ENCODE assay signal across 8 mouse cellular contexts in genomic region chr9:71895931-71896724, GRCm38 (mm10).
DNase-seq lines count a peak whose midpoint lies in the region; ATAC-seq and TF ChIP-seq lines count a peak whose summit lies in the region.

No protein-coding gene starts in this region.

- H3K4me3 ChIP-seq in kidney, embryonic 14.5 days (ENCODE audit: low read length), result peak overlapping the region; percentile 30; the same call in 1 of the 2 replicates
- 0 out of 2 replicates have a peak overlapping the region, but pooled peaks have one; percentile 16 for H3K4me3 ChIP-seq in forebrain, postnatal 0 days (ENCODE audit: low read depth, low read length)
- no peak overlapping the region for H3K4me3 ChIP-seq in intestine, embryonic 16.5 days (ENCODE audit: low read length)
- H3K4me3 ChIP-seq in midbrain, embryonic 14.5 days (replicated peaks; ENCODE audit: low read depth, low read length), result peak overlapping the region; percentile 35

- 12% methylated on average over 2 of the region's 2 CpGs for WGBS in kidney, embryonic 14.5 days
- 16% methylated on average over 2 of the region's 2 CpGs for WGBS in forebrain, postnatal 0 days
- WGBS in intestine, embryonic 16.5 days, result 49% methylated on average over 2 of the region's 2 CpGs
- under 1% methylated on average over 2 of the region's 2 CpGs for WGBS in midbrain, embryonic 14.5 days

- no peaks in the 10 kb centered on the region for H3K27me3 ChIP-seq in kidney, embryonic 14.5 days (ENCODE audit: control insufficient read depth, insufficient read depth, low read length)
- no peaks in the 10 kb centered on the region for H3K27me3 ChIP-seq in forebrain, postnatal 0 days (ENCODE audit: insufficient read depth, low read length)
- no peaks in the 10 kb centered on the region for H3K27me3 ChIP-seq in intestine, embryonic 16.5 days (replicated peaks; ENCODE audit: control insufficient read depth, insufficient read depth, low read length)
- no peaks in the 10 kb centered on the region for H3K27me3 ChIP-seq in midbrain, embryonic 14.5 days (ENCODE audit: control insufficient read depth, insufficient read depth, low read length)

- H3K9ac ChIP-seq in kidney, embryonic 14.5 days (ENCODE audit: low read depth, low read length), result no peak overlapping the region
- no peak overlapping the region for H3K9ac ChIP-seq in forebrain, postnatal 0 days
- no peak overlapping the region for H3K9ac ChIP-seq in intestine, embryonic 16.5 days (ENCODE audit: low read depth, low read length)
- 0 out of 2 replicates have a peak overlapping the region, but pooled peaks have one; percentile 2 for H3K9ac ChIP-seq in midbrain, embryonic 14.5 days (replicated peaks; ENCODE audit: low read length)

- H3K36me3 ChIP-seq in kidney, embryonic 14.5 days (ENCODE audit: control insufficient read depth, insufficient read depth, low read length), result no peaks in the 10 kb centered on the region
- no peaks in the 10 kb centered on the region for H3K36me3 ChIP-seq in forebrain, postnatal 0 days (ENCODE audit: insufficient read depth)
- no peaks in the 10 kb centered on the region for H3K36me3 ChIP-seq in intestine, embryonic 16.5 days (ENCODE audit: control insufficient read depth, insufficient read depth, low read length)
- no peaks in the 10 kb centered on the region for H3K36me3 ChIP-seq in midbrain, embryonic 14.5 days (ENCODE audit: control insufficient read depth, insufficient read depth, low read length)

- TF ChIP-seq CTCF in forebrain, postnatal 0 days (IDR thresholded peaks at IDR 0.05; ENCODE audit: low read depth), result no peak

- DNase-seq in kidney, adult 18-20 months, result no peak
- peak; percentile 53 for DNase-seq in ZHBTc4 (ENCODE audit: low read depth, low spot score)
- DNase-seq in forebrain, postnatal 0 days, result peak; percentile 80
- DNase-seq in midbrain, embryonic 14.5 days, result peak; percentile 84
- no peak for DNase-seq in thymus, postnatal 10 days (ENCODE audit: low spot score in 2 of 2)
- DNase-seq in thymus, postnatal 4 days, result no peak

- peaks cover 4% of the 10 kb centered on the region; the same call in 1 of the 2 replicates for H3K4me1 ChIP-seq in kidney, embryonic 14.5 days (ENCODE audit: control insufficient read depth, insufficient read depth, low read length)
- H3K4me1 ChIP-seq in forebrain, postnatal 0 days (ENCODE audit: insufficient read depth), result no peaks in the 10 kb centered on the region; the same call in 1 of the 2 replicates
- H3K4me1 ChIP-seq in intestine, embryonic 16.5 days (ENCODE audit: control insufficient read depth, insufficient read depth, low read length), result 0 out of 2 replicates have a peak, but pooled peaks cover 3% of the 10 kb centered on the region
- peaks cover 44% of the 10 kb centered on the region for H3K4me1 ChIP-seq in midbrain, embryonic 14.5 days (ENCODE audit: control insufficient read depth, insufficient read depth, low read length)

- ATAC-seq in kidney, embryonic 14.5 days (ENCODE audit: low FRiP score, low TSS enrichment), result peak; percentile 78; the same call in 1 of the 2 replicates
- peak; percentile 91 for ATAC-seq in forebrain, postnatal 0 days
- ATAC-seq in intestine, embryonic 16.5 days, result peak; percentile 67
- peak; percentile 81 for ATAC-seq in midbrain, embryonic 14.5 days (ENCODE audit: low FRiP score, low TSS enrichment)

- peak overlapping the region; percentile 44; the same call in 1 of the 2 replicates for H3K27ac ChIP-seq in kidney, embryonic 14.5 days (ENCODE audit: low read depth, low read length)
- no peak overlapping the region for H3K27ac ChIP-seq in forebrain, postnatal 0 days (ENCODE audit: low read depth, low read length)
- H3K27ac ChIP-seq in intestine, embryonic 16.5 days (ENCODE audit: low read length), result peak overlapping the region; percentile 52
- H3K27ac ChIP-seq in midbrain, embryonic 14.5 days (replicated peaks; ENCODE audit: low read depth, low read length), result peak overlapping the region; percentile 68

- H3K9me3 ChIP-seq in kidney, embryonic 14.5 days (ENCODE audit: control insufficient read depth, low read length), result no peaks in the 10 kb centered on the region
- no peaks in the 10 kb centered on the region for H3K9me3 ChIP-seq in forebrain, postnatal 0 days (ENCODE audit: low read length)
- no peaks in the 10 kb centered on the region for H3K9me3 ChIP-seq in intestine, embryonic 16.5 days (ENCODE audit: control insufficient read depth, low read length)
- no peaks in the 10 kb centered on the region for H3K9me3 ChIP-seq in midbrain, embryonic 14.5 days (ENCODE audit: control insufficient read depth, low read length)

- peak overlapping the region; percentile 24 for H3K4me2 ChIP-seq in kidney, embryonic 14.5 days (replicated peaks; ENCODE audit: low read depth, low read length)
- peak overlapping the region; percentile 23; the same call in 1 of the 2 replicates for H3K4me2 ChIP-seq in forebrain, postnatal 0 days (ENCODE audit: low read depth)
- H3K4me2 ChIP-seq in intestine, embryonic 16.5 days (ENCODE audit: low read depth, low read length), result no peak overlapping the region
- H3K4me2 ChIP-seq in midbrain, embryonic 14.5 days (ENCODE audit: low read length), result peak overlapping the region; percentile 51

Comparison
In these comparisons a context has a peak if more than half of its experiments do, and no peak if none do; other contexts are left out.
1. DNase-seq: peak in ZHBTc4 (single experiment), forebrain, postnatal 0 days (single experiment) and midbrain, embryonic 14.5 days (single experiment); none in kidney, adult 18-20 months (single experiment), thymus, postnatal 10 days (0 of 2) and thymus, postnatal 4 days (single experiment).
2. Peak in every context shown above with its lines, with median percentiles within 50 percentile points of each other: ATAC-seq.